Mouse (Mus musculus) limb, embryonic 11.5 days (tissue): ENCODE measurements at regions not wholly inside any gene's neighbourhood (a gene's known extent, or its start where the extent isn't known, plus 50 kb on each side); places are given as distances from the start of the nearest gene placed in this dataset.

Source experiments
- ATAC-seq: fragments of 200-750 bp; cut with Nextera tagmentation; 2 replicates; pipeline ENCODE4 v1.8.0; 2017; ENCODE audit warnings: low read depth; ENCODE audit not compliant: insufficient number of reproducible peaks, low FRiP score, low TSS enrichment
- DNase-seq: peaks from one replicate; pipeline ENCODE4 v3.0.0-alpha.2; 2015; ENCODE audit warnings: low spot score
- H3K27ac ChIP-seq: fragments of 300-500 bp; sonication (generic); replicated peaks from 2 replicates; pipeline ENCODE4 v1.5.1; 2014; ENCODE audit warnings: low read depth, mild to moderate bottlenecking, low read length
- H3K27me3 ChIP-seq: fragments of 300-500 bp; sonication (generic); 2 replicates; pipeline ENCODE4 v1.6.1; 2014; ENCODE audit warnings: mild to moderate bottlenecking, low read length, mixed read lengths; ENCODE audit not compliant: control insufficient read depth, insufficient read depth
- H3K36me3 ChIP-seq: fragments of 300-500 bp; sonication (generic); 2 replicates; pipeline ENCODE4 v1.6.1; 2014; ENCODE audit warnings: mild to moderate bottlenecking, low read length, moderate library complexity, mixed read lengths; ENCODE audit not compliant: control insufficient read depth, insufficient read depth
- H3K4me1 ChIP-seq: fragments of 300-500 bp; sonication (generic); 2 replicates; pipeline ENCODE4 v1.6.1; 2014; ENCODE audit warnings: low read length, mixed read lengths; ENCODE audit not compliant: control insufficient read depth, insufficient read depth
- H3K4me2 ChIP-seq: fragments of 300-500 bp; sonication (generic); 2 replicates; pipeline ENCODE4 v1.6.1; 2014; ENCODE audit warnings: low read depth, mild to moderate bottlenecking, moderate library complexity; ENCODE audit not compliant: severe bottlenecking
- H3K4me3 ChIP-seq: fragments of 300-500 bp; sonication (generic); 2 replicates; pipeline ENCODE4 v1.5.1; 2014; ENCODE audit warnings: low read depth, low read length
- H3K9ac ChIP-seq: fragments of 300-500 bp; sonication (generic); 2 replicates; pipeline ENCODE4 v1.6.1; 2014; ENCODE audit warnings: mild to moderate bottlenecking, low read length
- H3K9me3 ChIP-seq: fragments of 300-500 bp; sonication (generic); 2 replicates; pipeline ENCODE4 v1.6.1; 2016; ENCODE audit warnings: low read length; ENCODE audit not compliant: control insufficient read depth
- WGBS: fragments of 180-500 bp; shearing (Covaris S2); extraction: QIAGEN DNeasy Blood & Tissue Kit; methylation state at CpG from one replicate; pipeline ENCODE4 v1.1.7; 2014; 5-methylcytosine and 5-hydroxymethylcytosine counted together

- no peak overlapping the region for H3K9ac ChIP-seq
Measured at GRCm38 (mm10) chr3:60240664-60241063, 159.0 kb downstream of the Sucnr1 start.

GRCm38 (mm10) chr3:60266666-60267415, 185.2 kb downstream of the Sucnr1 start:
- H3K4me2 ChIP-seq, result no peak overlapping the region
- H3K27ac ChIP-seq, result no peak overlapping the region
- no peaks in the 10 kb centered on the region for H3K36me3 ChIP-seq
- no peak for ATAC-seq
- no peak overlapping the region for H3K4me3 ChIP-seq
- H3K27me3 ChIP-seq, result no peaks in the 10 kb centered on the region
- no peak overlapping the region for H3K9ac ChIP-seq
- H3K4me1 ChIP-seq, result no peaks in the 10 kb centered on the region
- WGBS, result 85% methylated on average over 3 of the region's 3 CpGs
- H3K9me3 ChIP-seq, result no peaks in the 10 kb centered on the region
- no peak for DNase-seq

More at GRCm38 (mm10) chr3:60240664-60241063, 159.0 kb downstream of the Sucnr1 start:
- Histone ChIP-seq H3K4me1 (no peaks in the 10 kb centered on the region), H3K4me2 (no peak overlapping the region), H3K4me3 (no peak overlapping the region), H3K36me3 (no peaks in the 10 kb centered on the region), H3K27me3 (no peaks in the 10 kb centered on the region), H3K9me3 (no peaks in the 10 kb centered on the region), H3K27ac (no peak overlapping the region)
- ATAC-seq (no peak), DNase-seq (no peak)

GRCm38 (mm10) chr3:60267416-60268174, 185.9 kb downstream of the Sucnr1 start:
- no peak for DNase-seq
- Histone ChIP-seq H3K36me3 (no peaks in the 10 kb centered on the region), H3K9ac (no peak overlapping the region), H3K4me1 (no peaks in the 10 kb centered on the region), H3K4me3 (no peak overlapping the region), H3K27ac (no peak overlapping the region), H3K9me3 (no peaks in the 10 kb centered on the region), H3K27me3 (no peaks in the 10 kb centered on the region), H3K4me2 (no peak overlapping the region)
- ATAC-seq, result no peak

- Histone ChIP-seq H3K4me1 (no peaks in the 10 kb centered on the region), H3K36me3 (no peaks in the 10 kb centered on the region), H3K4me2 (no peak overlapping the region), H3K27ac (no peak overlapping the region), H3K4me3 (no peak overlapping the region), H3K9me3 (no peaks in the 10 kb centered on the region), H3K9ac (no peak overlapping the region), H3K27me3 (no peaks in the 10 kb centered on the region)
- no peak for ATAC-seq
- WGBS, result 49% methylated on average over 1 of the region's 1 CpGs
- no peak for DNase-seq
Measured at GRCm38 (mm10) chr3:60270463-60270862, 188.8 kb downstream of the Sucnr1 start.

GRCm38 (mm10) chr3:60273744-60274143, 192.1 kb downstream of the Sucnr1 start:
- Histone ChIP-seq H3K4me2 (no peak overlapping the region), H3K36me3 (no peaks in the 10 kb centered on the region), H3K27ac (no peak overlapping the region), H3K9me3 (no peaks in the 10 kb centered on the region), H3K4me1 (no peaks in the 10 kb centered on the region), H3K27me3 (no peaks in the 10 kb centered on the region), H3K9ac (no peak overlapping the region), H3K4me3 (no peak overlapping the region)
- ATAC-seq (no peak), DNase-seq (no peak)
- 60% methylated on average over 1 of the region's 1 CpGs for WGBS

- Histone ChIP-seq H3K9ac (no peak overlapping the region), H3K4me2 (no peak overlapping the region), H3K4me1 (no peaks in the 10 kb centered on the region), H3K36me3 (no peaks in the 10 kb centered on the region), H3K4me3 (no peak overlapping the region), H3K27me3 (no peaks in the 10 kb centered on the region), H3K27ac (no peak overlapping the region), H3K9me3 (no peaks in the 10 kb centered on the region)
- ATAC-seq (no peak), DNase-seq (no peak)
- WGBS, result 85% methylated on average over 6 of the region's 6 CpGs
Measured at GRCm38 (mm10) chr3:60275249-60275838, 193.7 kb downstream of the Sucnr1 start.

- no peaks in the 10 kb centered on the region for H3K4me1 ChIP-seq
- no peak overlapping the region for H3K27ac ChIP-seq
- H3K9me3 ChIP-seq, result no peaks in the 10 kb centered on the region
- H3K36me3 ChIP-seq, result no peaks in the 10 kb centered on the region
- ATAC-seq, result no peak
- DNase-seq, result no peak
- no peak overlapping the region for H3K9ac ChIP-seq
- no peak overlapping the region for H3K4me3 ChIP-seq
- 92% methylated on average over 1 of the region's 1 CpGs for WGBS
- no peak overlapping the region for H3K4me2 ChIP-seq
- H3K27me3 ChIP-seq, result no peaks in the 10 kb centered on the region
Measured at GRCm38 (mm10) chr3:60277791-60278190, 194.8 kb upstream of the Mbnl1 start.

GRCm38 (mm10) chr3:60281229-60281628, 191.4 kb upstream of the Mbnl1 start:
- Histone ChIP-seq H3K9me3 (no peaks in the 10 kb centered on the region), H3K9ac (no peak overlapping the region), H3K4me1 (no peaks in the 10 kb centered on the region), H3K4me2 (no peak overlapping the region), H3K36me3 (no peaks in the 10 kb centered on the region), H3K4me3 (no peak overlapping the region), H3K27me3 (no peaks in the 10 kb centered on the region), H3K27ac (no peak overlapping the region)
- ATAC-seq (no peak), DNase-seq (no peak)
